ENCODE assay signal across 8 mouse cellular contexts in genomic region chr10:89461856-89462507, GRCm38 (mm10). TPM values are rescaled to one million over a fixed set of nuclear protein-coding genes. Genes with fewer than 3 reads are reported as not detected.
DNase-seq lines count a peak whose midpoint lies in the region; ATAC-seq lines count a peak whose summit lies in the region.

No protein-coding gene starts in this region.

- H3K9me3 ChIP-seq in hindbrain, embryonic 13.5 days: no peaks in the 10 kb centered on the region
- no peaks in the 10 kb centered on the region for H3K9me3 ChIP-seq in lung, embryonic 16.5 days (ENCODE audit: control insufficient read depth, low read length)

- H3K4me1 ChIP-seq in hindbrain, embryonic 13.5 days (replicated peaks): no peaks in the 10 kb centered on the region
- H3K4me1 ChIP-seq in lung, embryonic 16.5 days (replicated peaks; ENCODE audit: control insufficient read depth, insufficient read depth, low read length): no peaks in the 10 kb centered on the region

- no peak overlapping the region for H3K4me3 ChIP-seq in hindbrain, embryonic 13.5 days
- H3K4me3 ChIP-seq in lung, embryonic 16.5 days (ENCODE audit: low read length): peak overlapping the region; percentile 22; the same call in 1 of the 2 replicates

- H3K36me3 ChIP-seq in hindbrain, embryonic 13.5 days: no peaks in the 10 kb centered on the region
- no peaks in the 10 kb centered on the region for H3K36me3 ChIP-seq in lung, embryonic 16.5 days (ENCODE audit: control insufficient read depth, insufficient read depth, low read length)

- H3K9ac ChIP-seq in hindbrain, embryonic 13.5 days: no peak overlapping the region
- H3K9ac ChIP-seq in lung, embryonic 16.5 days (ENCODE audit: low read length): no peak overlapping the region

- DNase-seq in NIH3T3 (ENCODE audit: low read depth): peak; percentile 97
- peak; percentile 87 to 88 for DNase-seq in cerebellum, postnatal 14 days
- peak; percentile 37 to 81 for DNase-seq in frontal cortex, postnatal 14 days (ENCODE audit: low spot score in 2 of 2)
- peak; percentile 84 to 88 for DNase-seq in layer of hippocampus, postnatal 10 days (ENCODE audit: low spot score in 2 of 2)
- DNase-seq in ovary, postnatal 14 days (ENCODE audit: low spot score): peak; percentile 78
- DNase-seq in thymus, postnatal 25 days: peak; percentile 87

- no peak overlapping the region for H3K27ac ChIP-seq in hindbrain, embryonic 13.5 days
- H3K27ac ChIP-seq in lung, embryonic 16.5 days (ENCODE audit: low read length): no peak overlapping the region

- 20% methylated on average over 14 of the region's 14 CpGs for WGBS in hindbrain, embryonic 13.5 days
- WGBS in lung, embryonic 16.5 days: 17% methylated on average over 14 of the region's 14 CpGs

- H3K4me2 ChIP-seq in hindbrain, embryonic 13.5 days: no peak overlapping the region
- H3K4me2 ChIP-seq in lung, embryonic 16.5 days (ENCODE audit: low read depth, low read length): peak overlapping the region; percentile 42

- peak; percentile 81 for ATAC-seq in hindbrain, embryonic 13.5 days (ENCODE audit: low FRiP score)
- peak; percentile 84 for ATAC-seq in lung, embryonic 16.5 days (ENCODE audit: low read depth)

- peaks cover 12% of the 10 kb centered on the region; the same call in 1 of the 2 replicates for H3K27me3 ChIP-seq in hindbrain, embryonic 13.5 days
- no peaks in the 10 kb centered on the region for H3K27me3 ChIP-seq in lung, embryonic 16.5 days (ENCODE audit: control insufficient read depth, insufficient read depth, low read depth, low read length)

RNA-seq across cellular contexts. Expression of gene Gas2l3, which starts 18.2 kb away (rescaled TPM):
- 7.1 and 7.8 TPM in 2 replicates for polyA plus RNA-seq in hindbrain, embryonic 13.5 days (2015; fragmentation: Nextera tagmentation; extraction: Ambion mirVana)
- total RNA-seq in layer of hippocampus, postnatal 10 days (2021): 1 to 10 TPM; 4.2 to 4.8 TPM
- polyA plus RNA-seq in lung, embryonic 16.5 days (2015; fragmentation: Nextera tagmentation; extraction: Ambion mirVana): 20.3 and 24.1 TPM in 2 replicates
